Mouse (Mus musculus) c-Kit-positive CD71-negative TER-119-negative erythroid progenitor cells, embryonic 14.5 days (primary cell): ENCODE data around the gene Prss48.
"Not testable (repeated sequence)": the region's sequence is repeated elsewhere in the genome, so short reads cannot be mapped to it uniquely, and the experiment has no call there.

Experiments
- DNase-seq: peaks from one replicate; pipeline ENCODE4 v3.0.0-alpha.2; 2013; ENCODE audit warnings: low read depth

Prss48 gene

DNA sequence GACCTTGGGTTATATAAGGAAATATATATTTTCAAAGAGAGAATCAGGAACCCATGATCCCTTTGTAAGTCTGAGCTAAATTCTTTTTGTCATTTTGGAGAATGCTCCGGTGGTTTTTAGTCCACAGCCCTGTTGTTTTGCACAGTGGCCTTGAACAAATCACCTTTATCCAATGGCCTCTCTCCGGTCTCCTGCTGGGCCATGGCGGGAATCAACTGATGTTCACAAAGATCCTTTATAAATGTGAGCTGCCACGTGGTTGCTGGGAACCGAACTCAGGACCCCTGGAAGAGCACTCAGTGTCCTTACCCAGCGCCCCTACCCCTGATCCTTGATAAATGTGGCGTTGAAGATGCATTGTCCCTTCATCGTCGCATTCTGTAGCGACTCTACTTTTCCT, 2.5 kb upstream of the Prss48 start:
- DNase-seq, result no peak

DNA sequence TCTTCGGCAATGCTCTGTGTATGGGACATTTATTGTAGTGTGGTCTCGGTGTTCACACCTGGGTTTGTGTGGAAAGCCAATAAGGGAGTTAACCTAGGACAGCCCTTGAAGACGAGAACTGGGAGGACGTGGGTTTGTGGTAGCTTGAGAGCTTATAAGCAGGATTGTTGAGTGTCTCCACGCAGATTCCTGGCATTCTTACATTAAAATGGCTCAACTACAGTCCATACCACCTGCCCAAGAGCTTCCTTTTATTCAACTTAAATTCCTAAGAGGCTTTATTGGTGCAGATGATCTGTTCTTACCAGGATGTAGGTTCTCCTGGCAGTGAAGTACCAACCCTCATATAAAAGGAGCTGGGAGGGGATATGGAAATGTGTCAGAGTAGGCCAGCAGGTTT, 649 bp upstream of the Prss48 start:
- DNase-seq, result no peak

DNA sequence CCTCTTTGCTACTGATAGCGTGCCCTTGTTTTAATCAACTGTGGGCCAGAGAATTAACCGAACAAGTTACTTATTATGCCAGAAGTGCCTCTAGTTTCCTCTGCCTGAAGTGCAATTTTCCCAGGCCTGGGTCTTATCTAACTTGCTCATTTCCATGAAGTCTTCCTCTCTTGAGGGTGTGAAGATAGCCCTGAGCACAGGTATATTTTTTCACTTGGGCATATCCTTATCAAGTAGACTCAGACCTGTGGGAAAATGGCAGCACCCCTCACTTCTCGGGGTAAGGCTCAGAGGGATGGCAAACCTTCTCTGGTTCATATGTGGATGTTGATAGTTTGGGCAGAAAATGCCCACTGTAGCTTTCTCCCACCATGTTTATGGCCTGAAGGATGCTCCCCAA, 1.0 kb downstream of the Prss48 start:
- DNase-seq, result no peak

DNA sequence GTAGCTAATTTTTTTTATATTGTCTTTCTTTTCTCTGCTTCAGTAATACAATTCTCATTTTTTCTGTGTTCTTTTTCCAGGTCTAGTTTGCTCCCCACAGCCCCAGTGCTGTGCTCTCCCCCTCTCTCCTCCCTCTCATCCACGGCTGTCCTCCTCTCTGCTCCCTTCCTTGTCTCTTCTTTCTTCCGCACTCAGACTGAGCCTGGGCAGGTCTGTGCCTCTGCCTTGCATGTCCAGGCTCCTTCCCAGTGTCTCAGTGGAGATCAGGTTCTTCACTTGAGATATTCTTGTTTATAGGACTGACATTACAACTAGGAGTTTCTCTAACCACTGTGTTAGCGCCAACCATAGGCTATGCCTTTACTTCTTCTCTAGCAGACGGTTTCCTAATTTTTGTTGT, 7.6 kb downstream of the Prss48 start:
- DNase-seq, result no peak

DNA sequence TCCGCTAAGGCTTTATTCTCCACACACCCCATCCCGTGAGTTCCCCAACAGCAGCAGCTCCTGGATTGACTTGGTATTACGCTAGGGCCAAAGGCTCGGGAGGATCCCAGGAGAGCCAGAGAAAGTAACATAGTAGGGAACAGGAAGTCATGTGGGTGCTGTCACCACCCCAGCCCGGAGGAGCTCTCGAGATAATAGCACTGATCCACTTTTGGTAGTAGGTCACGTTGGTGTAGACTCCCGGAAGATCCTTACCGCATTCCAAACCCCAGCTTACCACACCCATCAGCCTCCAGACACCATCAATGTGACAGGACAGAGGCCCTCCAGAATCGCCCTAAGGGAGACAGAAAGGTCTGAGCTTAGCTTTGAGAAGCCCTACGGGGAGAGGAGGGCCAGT, 8.5 kb downstream of the Prss48 start:
- DNase-seq, result no peak

DNA sequence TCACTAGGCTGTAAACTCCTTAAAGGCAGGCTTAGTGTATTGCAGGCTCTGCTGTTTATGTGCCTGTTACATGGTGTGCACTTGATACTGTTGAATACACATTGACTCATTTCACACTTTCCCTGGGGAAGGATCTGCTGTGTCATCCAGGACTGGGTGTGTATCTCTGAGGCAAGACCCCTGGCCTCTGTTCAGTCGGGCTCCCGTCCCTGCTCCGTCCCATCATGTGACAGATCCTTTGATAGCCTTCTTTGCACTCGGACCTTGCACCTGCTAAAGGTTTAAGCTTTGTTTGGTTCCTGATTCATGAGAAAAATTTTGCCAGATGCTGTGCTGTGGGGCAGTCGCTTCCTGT, 10.5 kb downstream of the Prss48 start:
- DNase-seq, result no peak

DNA sequence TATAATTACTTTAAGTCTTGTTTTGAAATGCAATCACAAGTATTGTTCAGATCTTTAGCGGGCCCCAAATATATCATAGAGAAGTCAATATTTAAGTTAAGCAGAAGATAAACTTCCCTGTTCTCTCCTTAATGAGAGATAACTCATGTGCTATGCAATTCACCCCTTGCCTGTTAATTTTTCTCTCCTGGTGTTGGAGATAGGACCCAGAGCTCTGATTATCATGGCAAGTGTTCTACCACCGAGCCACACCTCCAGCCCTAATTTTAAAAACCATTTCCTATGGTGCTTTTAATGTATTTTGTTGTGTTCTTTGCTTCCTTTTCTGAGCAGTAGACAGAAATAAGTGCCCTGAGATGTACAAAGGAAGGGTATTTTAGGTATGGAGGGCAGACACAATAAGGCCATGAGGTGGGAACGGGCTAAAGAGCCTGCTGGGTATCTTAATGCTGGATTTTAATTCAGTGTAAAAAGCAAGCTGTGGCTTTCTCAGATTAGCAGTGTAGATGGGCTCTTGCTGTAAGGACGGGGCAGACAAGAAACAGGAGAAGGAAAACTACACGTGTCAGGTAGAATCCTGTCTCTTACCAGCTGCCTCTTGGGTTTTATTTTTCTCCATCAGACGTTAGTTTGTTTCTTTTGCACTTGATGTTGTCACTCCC, 11.0 kb downstream of the Prss48 start:
- no peak for DNase-seq

DNA sequence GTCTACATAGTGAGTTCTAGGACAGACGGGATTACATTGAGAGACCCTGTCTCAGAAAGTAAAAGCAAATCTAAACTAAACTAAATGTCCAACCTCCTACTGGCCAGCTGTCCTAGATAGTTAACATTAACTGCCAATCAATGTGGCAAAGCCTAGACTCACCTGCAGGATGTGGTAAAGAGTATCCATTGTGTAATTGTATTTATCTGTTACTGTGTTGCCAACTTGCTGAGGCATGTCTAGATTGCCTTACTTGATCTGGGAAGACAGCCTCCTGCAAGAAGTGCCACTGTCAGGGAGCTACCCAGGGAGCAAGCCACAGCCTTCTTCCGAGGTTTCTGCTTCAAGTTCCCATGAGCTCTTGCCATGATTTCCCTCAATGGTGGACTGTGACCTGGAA, 15.1 kb downstream of the Prss48 start:
- no peak for DNase-seq

DNA sequence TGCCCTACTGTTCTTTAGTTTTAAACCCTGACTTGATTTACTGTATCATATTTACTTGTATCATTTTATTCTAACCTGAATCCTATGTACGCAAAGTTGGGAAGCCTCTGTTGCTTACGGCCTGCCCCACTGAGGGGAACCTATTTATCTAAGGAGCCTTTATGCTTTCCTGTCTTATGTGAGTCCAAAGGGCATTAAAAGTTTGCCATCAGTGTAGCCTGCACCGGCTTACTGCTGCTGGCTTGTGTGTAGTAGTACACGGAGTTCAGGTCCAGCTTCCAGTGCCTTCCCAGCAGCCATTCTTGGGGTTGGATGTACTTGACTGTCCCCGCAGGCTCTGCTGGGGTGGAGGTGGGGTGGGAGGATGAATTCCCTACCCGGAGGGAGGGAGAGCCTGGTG, 17.8 kb downstream of the Prss48 start:
- DNase-seq, result no peak

DNA sequence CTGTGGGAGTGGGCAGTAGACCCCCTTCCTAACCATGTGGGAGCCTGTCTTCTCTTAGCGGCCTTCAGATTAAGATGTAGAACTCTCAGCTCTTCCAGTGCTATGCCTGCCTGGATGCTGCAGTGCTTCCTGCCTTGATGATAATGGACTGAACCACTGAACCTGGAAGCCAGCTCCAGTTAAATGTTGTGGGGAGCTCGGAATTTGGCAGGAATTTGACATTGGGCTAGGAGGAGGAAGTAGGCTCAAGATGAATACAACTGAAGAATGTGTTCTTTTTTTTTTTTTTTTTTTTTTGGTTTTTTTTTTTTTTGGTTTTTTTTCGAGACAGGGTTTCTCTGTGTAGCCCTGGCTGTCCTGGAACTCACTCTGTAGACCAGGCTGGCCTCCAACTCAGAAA, 20.5 kb downstream of the Prss48 start:
- DNase-seq, result not testable (repeated sequence)

DNA sequence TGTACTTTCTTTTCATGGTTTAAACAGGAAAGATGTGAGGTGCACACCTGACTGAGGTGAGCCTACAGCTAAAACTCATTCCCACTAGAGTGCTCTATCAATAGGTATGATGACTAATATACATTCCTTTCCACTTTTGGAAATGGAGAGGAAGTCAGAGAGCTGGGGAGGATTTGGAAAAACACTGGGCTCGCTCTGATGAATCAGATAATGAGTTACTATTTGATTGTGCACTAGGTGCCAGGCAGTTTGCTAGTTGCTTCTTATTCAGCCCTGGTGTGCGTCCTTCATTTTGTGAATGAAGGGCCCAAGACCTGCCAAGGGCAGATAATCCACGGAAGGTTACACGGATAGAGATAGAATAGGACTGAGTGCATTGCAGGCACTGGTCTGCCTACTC, 22.3 kb downstream of the Prss48 start:
- no peak for DNase-seq

DNA sequence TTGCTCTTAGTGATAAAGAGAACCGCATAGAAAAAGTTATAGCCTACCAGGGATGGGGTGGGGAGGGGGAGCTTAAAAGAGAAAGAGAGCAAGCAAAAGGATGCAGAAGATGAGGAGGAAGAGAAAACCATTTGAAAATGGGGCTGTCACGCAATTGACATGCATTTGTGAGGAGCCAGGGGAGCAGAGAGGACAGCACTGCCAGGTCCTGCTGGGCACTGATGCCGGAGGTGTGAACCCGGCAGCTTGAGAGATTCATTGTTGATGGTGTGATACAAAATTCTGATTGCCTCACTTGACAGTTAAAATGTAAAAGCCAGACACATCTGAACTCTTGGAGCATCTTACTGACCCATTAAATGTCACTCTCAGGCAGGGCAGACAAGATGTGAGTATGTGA, 27.8 kb downstream of the Prss48 start:
- DNase-seq, result no peak

DNA sequence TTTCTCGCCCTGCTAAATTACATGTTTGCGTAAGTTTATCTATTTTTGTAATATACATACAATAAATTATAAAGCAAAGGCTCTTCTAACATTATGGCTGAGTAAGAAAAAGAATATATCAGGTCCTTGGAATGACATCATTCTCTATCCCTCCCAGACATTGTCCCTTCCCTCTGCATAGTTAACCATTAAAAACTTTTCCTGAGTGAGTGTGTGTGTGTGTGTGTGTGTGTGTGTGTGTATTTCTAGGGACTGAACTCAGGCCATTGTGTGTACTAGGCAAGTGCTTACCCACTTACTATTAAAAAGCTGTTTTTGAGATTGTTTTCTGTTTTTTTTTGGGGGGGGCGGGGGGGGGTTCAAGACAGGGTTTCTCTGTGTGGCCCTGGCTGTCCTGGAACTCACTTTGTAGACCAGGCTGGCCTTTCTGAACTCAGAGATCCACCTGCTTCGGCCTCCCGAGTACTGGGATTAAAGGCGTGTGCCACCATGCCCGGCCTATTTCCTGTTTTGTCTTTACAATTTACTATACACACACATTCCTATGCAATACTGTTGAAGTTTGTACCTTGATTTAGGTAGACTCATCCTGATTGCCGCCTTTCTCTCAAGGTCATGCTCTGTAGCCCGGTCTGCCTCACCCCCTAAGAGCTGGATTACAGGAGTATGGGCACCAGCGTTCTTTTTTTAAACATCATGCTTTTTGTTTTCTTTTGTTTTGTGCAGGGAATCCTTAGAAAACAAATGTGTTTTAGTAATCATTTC, 28.7 kb downstream of the Prss48 start:
- no peak for DNase-seq

DNA sequence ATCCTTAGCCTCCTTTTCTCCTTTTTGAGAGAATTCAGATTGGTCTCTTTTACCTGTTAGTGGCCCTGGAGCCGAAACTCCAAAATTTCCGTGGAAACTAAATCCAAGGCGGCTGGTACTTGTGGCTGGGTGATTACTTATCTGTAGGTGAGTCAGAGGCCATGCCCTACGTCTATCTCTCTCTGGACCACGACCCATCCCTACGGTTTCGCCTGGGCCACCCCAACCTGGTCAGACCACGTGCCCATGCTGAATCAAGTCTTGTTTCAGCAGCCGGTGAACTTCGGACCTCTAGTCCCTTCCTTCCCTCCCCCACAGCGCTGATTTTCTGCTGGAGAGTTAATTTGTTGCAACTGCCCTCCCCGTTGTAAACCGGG, 30.7 kb downstream of the Prss48 start:
- no peak for DNase-seq

DNA sequence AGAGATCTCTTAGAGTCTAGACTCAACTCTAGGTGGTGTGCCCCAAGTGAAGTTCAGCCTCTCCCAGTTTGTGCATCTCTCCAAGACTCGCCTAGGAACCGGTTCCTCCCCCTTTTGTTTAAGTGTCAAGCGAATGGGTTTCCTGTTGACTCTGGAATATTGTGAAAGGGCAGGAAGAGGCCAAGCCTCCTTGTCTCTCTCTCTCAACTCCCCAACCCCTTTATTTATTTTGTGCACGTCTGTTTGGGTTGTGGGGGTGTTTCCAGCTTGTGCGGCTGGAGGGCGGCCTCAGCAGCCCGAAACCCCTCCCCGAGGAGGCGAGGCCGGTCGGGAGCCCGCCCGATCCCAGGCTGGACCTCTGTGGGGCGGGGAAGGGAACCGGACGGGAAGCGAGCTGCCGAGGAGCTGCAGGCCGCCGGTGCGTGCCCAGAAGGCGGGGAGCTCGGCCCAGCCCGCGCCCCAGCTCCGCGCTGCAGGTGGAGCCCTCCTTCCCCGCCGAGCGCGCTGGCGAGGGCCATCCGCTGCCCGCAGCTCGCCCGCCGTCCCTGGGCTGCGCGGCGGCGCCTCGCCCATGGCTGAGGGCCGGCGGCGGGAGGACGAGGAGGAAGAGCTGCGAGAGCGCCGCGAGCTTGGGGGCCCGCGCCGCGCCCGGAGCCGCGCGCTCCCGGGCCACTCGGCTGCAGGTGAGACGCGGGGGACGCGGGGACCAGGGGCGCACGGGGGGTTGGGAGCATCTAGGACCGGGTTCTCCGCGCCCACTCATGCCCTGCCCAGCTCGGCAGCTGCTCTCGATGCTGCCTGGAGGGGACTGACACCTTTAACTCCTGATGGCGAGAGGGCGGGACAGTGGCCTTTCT, 31.3 kb downstream of the Prss48 start, which contains the start of gene Sh3d19:
Gene Sh3d19 (plus strand): TSS at position 368 of the 857 bp plus-strand sequence.
- no peak for DNase-seq

DNA sequence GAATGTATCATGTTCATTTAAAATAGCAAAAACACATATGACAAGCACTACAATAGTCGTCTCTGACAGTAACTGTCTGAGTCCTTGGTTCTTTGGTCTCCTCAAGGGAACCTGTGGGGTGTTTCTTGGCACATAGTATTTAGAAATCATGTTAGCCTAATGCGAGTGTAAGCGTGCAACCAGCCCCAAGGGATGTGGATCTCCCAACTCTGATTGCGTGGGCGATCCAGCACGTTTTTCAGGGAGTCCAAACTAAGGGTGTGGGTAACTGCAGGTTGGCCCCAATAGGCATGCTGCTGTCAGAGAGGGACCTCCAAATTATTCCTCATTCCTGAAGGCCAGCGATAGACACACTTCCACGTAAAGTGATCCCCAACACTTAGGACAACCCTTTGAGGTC, 33.3 kb downstream of the Prss48 start:
- no peak for DNase-seq

DNA sequence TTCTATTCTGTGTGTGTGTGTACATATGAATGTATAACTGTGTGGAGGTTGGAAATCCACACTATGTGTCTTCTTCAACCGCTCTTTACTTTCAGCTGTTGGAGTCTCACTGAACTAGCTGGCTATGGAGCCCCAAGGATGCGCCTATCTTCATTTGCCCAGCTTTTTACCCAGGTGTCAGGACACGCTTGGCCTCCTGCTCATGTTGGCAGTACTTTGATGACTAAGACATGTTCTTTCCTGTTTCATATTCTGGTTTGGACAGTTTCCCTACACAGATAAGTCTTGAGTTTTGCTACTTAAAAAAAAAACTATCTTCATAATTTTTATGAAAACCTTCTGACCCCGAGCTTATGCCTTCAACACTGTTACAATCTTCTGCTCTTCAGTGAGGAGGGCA, 36.8 kb downstream of the Prss48 start:
- DNase-seq, result no peak

DNA sequence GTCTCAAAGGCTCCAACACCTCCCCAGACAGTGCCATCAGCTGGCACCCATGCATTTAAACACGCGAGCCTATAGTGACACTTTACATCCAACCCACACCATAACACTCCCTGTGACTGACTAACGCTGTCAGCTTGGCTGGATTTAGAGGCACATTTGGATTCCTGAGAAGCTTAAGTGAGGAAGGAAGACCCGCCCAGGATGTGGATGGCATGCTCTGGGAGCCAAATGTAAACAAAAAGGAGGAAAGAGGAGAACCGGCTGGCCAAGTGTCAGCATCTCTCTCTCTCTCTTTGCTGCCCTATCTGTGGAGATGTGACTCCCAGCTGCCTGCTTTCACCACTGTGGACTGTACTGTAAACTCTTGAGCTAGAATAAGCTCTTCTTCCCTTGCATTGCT, 41.2 kb downstream of the Prss48 start:
- no peak for DNase-seq

DNA sequence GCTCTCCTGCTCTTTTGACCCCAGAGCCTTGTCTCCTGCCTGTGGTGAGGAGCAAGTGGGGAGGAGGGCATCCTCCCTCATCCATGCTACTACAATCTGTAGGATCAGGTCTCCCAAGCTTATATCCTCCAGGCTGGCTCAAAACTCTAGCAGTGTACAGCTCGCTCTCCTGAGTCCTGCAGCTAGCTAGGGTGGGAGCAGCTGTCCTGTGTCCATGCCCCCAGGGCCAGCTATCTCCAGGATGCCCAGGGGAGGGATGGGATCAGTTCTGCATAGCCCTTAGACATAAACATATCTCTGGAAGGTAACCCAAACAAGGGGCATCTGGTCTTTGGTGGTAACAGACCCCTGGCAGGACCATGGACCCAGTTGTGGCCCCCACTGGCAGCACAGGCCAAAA, 42.6 kb downstream of the Prss48 start:
- no peak for DNase-seq

DNA sequence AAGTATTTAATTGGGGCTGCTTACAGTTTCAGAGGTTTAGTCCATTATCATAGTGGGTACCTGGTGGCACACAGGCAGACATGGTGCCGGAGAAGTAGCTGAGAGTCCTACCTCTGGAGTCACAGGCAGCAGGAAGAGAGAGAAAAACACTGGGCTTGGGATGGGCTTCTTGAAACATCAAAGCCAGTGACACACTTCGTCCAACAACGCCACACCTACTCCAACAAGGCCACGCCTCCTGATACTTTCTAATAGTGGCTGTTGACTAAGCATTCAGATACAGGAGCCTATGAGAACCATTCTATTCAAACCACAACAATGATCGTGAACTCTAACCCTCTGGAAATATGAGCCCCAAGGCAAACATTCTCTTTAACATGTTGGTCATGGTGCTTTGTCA, 46.6 kb downstream of the Prss48 start:
- no peak for DNase-seq

DNA sequence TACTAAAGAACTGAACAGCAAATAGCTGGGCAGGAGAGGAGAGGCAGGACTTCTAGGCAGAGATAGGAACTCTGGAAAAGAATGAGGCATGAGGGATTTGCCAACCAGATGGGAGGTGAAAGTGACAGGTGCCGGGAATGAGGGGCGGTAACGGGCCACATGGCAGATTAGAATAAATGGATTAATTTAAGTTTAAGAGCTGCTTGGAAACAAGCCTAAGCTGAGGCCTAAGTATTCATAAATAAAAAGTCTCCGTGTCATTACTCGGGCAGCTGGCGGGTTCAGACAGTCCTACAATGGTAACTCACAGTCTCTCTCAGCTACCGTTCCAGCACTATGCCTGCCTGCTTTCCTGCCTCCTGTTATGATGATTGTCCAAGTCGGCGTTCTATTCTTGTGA, 47.0 kb downstream of the Prss48 start:
- DNase-seq, result no peak

DNA sequence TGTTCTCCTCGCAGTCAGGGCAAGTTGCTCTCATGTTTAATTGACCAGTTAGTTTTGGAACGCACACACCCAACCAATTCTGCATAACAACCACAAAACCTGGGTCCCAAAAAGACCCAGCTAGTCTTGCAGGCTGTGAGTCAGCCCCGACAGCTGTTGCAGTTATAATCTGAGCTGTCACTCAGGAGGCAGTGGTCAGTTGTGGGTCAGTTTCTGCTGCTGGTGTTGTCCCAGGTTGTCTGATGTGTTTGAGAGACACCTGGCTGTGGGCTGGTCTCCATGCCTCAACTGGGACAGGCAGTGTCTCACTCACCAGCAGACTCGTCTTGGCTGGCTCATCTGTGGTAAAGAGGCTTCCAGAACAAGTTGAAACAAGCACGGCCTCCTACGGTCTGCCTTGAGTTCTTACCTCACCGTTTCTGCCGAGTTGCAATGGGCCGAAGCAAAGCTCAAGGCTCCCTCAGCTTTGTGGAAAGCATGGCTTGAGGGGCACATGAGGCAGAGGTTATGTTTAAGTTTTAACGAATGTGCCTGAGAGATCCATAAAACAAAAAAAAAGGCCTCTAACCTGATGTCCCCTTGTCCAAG, 49.5 kb downstream of the Prss48 start:
- DNase-seq, result no peak

DNA sequence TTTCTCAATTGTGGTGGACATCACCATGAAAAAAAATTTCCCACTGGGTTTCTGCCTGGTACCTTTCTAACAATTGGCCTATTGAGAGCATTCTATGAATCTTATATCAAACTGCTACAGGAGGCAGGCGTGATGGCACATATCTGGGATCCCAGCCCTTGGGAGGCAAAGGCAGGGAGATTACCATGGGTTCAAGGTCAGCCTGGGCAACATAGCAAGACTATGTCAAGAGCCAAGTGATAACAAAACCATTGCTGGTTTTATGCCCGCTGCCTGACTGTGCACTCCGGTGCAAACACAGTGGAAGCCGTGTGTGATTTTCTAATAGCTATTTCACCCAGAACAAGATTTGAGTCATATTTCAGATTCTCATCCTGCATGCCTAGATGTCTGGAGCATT, 51.4 kb downstream of the Prss48 start:
- DNase-seq, result no peak
